Mouse (Mus musculus) limb, embryonic 14.5 days (tissue): ENCODE measurements around the gene Prdm16. TPM values are rescaled to one million over a fixed set of nuclear protein-coding genes. Genes with fewer than 3 reads are reported as not detected.

Source experiments
- ATAC-seq: fragments of 200-750 bp; cut with Nextera tagmentation; 2 replicates; pipeline ENCODE4 v1.8.0; 2017; ENCODE audit warnings: low read depth, moderate number of reproducible peaks, moderate TSS enrichment; ENCODE audit not compliant: low FRiP score
- DNase-seq: peaks from one replicate; pipeline ENCODE4 v3.0.0-alpha.2; 2015; ENCODE audit warnings: low spot score
- H3K27ac ChIP-seq: fragments of 300-500 bp; sonication (generic); replicated peaks from 2 replicates; pipeline ENCODE4 v1.5.1; 2014; ENCODE audit warnings: low read depth, mild to moderate bottlenecking, low read length, moderate library complexity, mixed read lengths
- H3K27me3 ChIP-seq: fragments of 300-500 bp; sonication (generic); 2 replicates; pipeline ENCODE4 v1.6.1; 2014; ENCODE audit warnings: low read length, mixed read lengths; ENCODE audit not compliant: control insufficient read depth, insufficient read depth
- H3K36me3 ChIP-seq: fragments of 300-500 bp; sonication (generic); 2 replicates; pipeline ENCODE4 v1.6.1; 2014; ENCODE audit warnings: mild to moderate bottlenecking, low read length, moderate library complexity, mixed read lengths; ENCODE audit not compliant: control insufficient read depth, insufficient read depth
- H3K4me1 ChIP-seq: fragments of 300-500 bp; sonication (generic); 2 replicates; pipeline ENCODE4 v1.6.1; 2014; ENCODE audit warnings: antibody characterized with exemption, low read length, mixed read lengths; ENCODE audit not compliant: control insufficient read depth, insufficient read depth
- H3K4me2 ChIP-seq: fragments of 300-500 bp; sonication (generic); replicated peaks from 2 replicates; pipeline ENCODE4 v1.6.1; 2014; ENCODE audit warnings: low read depth, mild to moderate bottlenecking, low read length, moderate library complexity; ENCODE audit not compliant: severe bottlenecking
- H3K4me3 ChIP-seq: fragments of 300-500 bp; sonication (generic); replicated peaks from 2 replicates; pipeline ENCODE4 v1.5.1; 2014; ENCODE audit warnings: low read length
- H3K9ac ChIP-seq: fragments of 300-500 bp; sonication (generic); 2 replicates; pipeline ENCODE4 v1.6.1; 2014; ENCODE audit warnings: mild to moderate bottlenecking, low read depth, low read length, moderate library complexity; ENCODE audit not compliant: severe bottlenecking
- H3K9me3 ChIP-seq: fragments of 300-500 bp; sonication (generic); 2 replicates; pipeline ENCODE4 v1.6.1; 2016; ENCODE audit warnings: low read length; ENCODE audit not compliant: control insufficient read depth
- POLR2A ChIP-seq: fragments of 200-500 bp; IDR thresholded peaks from 2 replicates; pipeline ENCODE4 v1.8.0; 2012; ENCODE audit warnings: inconsistent platforms, mild to moderate bottlenecking, moderate library complexity, borderline replicate concordance; ENCODE audit not compliant: insufficient read depth, insufficient read length; ENCODE audit errors: extremely low read depth
- WGBS: fragments of 180-500 bp; shearing (Covaris S2); extraction: QIAGEN DNeasy Blood & Tissue Kit; methylation state at CpG from one replicate; pipeline ENCODE4 v1.1.7; 2014; 5-methylcytosine and 5-hydroxymethylcytosine counted together
- polyA plus RNA-seq, 2 experiments: library from polyadenylated mRNA; depleted of rRNA in 1 of 2; stranded (reverse) in 1 of 2; unstranded in 1 of 2; fragments of >200 nt; fragmentation: Nextera tagmentation in 1 of 2; extraction: Ambion mirVana in 1 of 2; gene quantifications; 2 replicates each; pipeline versions ENCODE4 v1.2.1 to v1.2.3; 2012 to 2014

The Prdm16 gene
- polyA plus RNA-seq, 2 experiments, result 11.7 to 25.6 TPM

GRCm38 (mm10) chr4:154586334-154586733 lies 50.3 kb downstream of the Prdm16 start:
- Histone ChIP-seq H3K9me3 (no peaks in the 10 kb centered on the region), H3K9ac (no peak overlapping the region), H3K4me3 (no peak overlapping the region), H3K4me2 (no peak overlapping the region), H3K36me3 (no peaks in the 10 kb centered on the region), H3K27me3 (no peaks in the 10 kb centered on the region), H3K4me1 (peaks cover 50% of the 10 kb centered on the region), H3K27ac (no peak overlapping the region)
- DNase-seq (no peak), ATAC-seq (no peak)
- 57% methylated on average over 11 of the region's 11 CpGs for WGBS
- no peak for TF ChIP-seq POLR2A

GRCm38 (mm10) chr4:154585779-154586178 lies 50.9 kb downstream of the Prdm16 start:
- Histone ChIP-seq H3K9me3 (no peaks in the 10 kb centered on the region), H3K4me3 (no peak overlapping the region), H3K4me2 (no peak overlapping the region), H3K36me3 (no peaks in the 10 kb centered on the region), H3K27ac (no peak overlapping the region), H3K27me3 (no peaks in the 10 kb centered on the region), H3K9ac (no peak overlapping the region), H3K4me1 (peaks cover 52% of the 10 kb centered on the region)
- WGBS, result 51% methylated on average over 14 of the region's 14 CpGs
- ATAC-seq (no peak), DNase-seq (no peak)
- TF ChIP-seq POLR2A, result no peak

GRCm38 (mm10) chr4:154583712-154584111 lies 53.0 kb downstream of the Prdm16 start:
- Histone ChIP-seq H3K27me3 (no peaks in the 10 kb centered on the region), H3K36me3 (no peaks in the 10 kb centered on the region), H3K4me2 (no peak overlapping the region), H3K4me1 (peaks cover 56% of the 10 kb centered on the region), H3K27ac (no peak overlapping the region), H3K9me3 (no peaks in the 10 kb centered on the region), H3K9ac (no peak overlapping the region), H3K4me3 (no peak overlapping the region)
- no peak for TF ChIP-seq POLR2A
- DNase-seq, result no peak
- ATAC-seq, result no peak
- WGBS, result 86% methylated on average over 13 of the region's 13 CpGs

- no peaks in the 10 kb centered on the region for H3K9me3 ChIP-seq
- no peak overlapping the region for H3K4me3 ChIP-seq
- peaks cover 54% of the 10 kb centered on the region for H3K4me1 ChIP-seq
- H3K4me2 ChIP-seq, result no peak overlapping the region
- no peak for TF ChIP-seq POLR2A
- 79% methylated on average over 21 of the region's 21 CpGs for WGBS
- H3K27me3 ChIP-seq, result no peaks in the 10 kb centered on the region
- no peak for DNase-seq
- H3K9ac ChIP-seq, result no peak overlapping the region
- H3K36me3 ChIP-seq, result no peaks in the 10 kb centered on the region
- H3K27ac ChIP-seq, result no peak overlapping the region
- ATAC-seq, result no peak
These were observed 54.0 kb downstream of the Prdm16 start for GRCm38 (mm10) chr4:154582607-154583236.

- peaks cover 41% of the 10 kb centered on the region for H3K4me1 ChIP-seq
- no peaks in the 10 kb centered on the region for H3K27me3 ChIP-seq
- 40% methylated on average over 16 of the region's 16 CpGs for WGBS
- H3K36me3 ChIP-seq, result no peaks in the 10 kb centered on the region
- H3K4me2 ChIP-seq, result no peak overlapping the region
- no peak overlapping the region for H3K9ac ChIP-seq
- ATAC-seq, result no peak
- no peaks in the 10 kb centered on the region for H3K9me3 ChIP-seq
- no peak for TF ChIP-seq POLR2A
- DNase-seq, result no peak
- H3K27ac ChIP-seq, result no peak overlapping the region
- no peak overlapping the region for H3K4me3 ChIP-seq
These were observed 55.3 kb downstream of the Prdm16 start for GRCm38 (mm10) chr4:154581261-154581886.
